Mouse (Mus musculus) adrenal gland, adult 10 weeks (tissue): ENCODE measurements around the gene Tnfaip1. TPM values are rescaled to one million over a fixed set of nuclear protein-coding genes. Genes with fewer than 3 reads are reported as not detected.

Experiments
- polyA plus RNA-seq: library from polyadenylated mRNA; stranded (reverse); fragments of 350-450 nt; fragmentation: Illumina TruSeq; extraction: RNeasy Lipid Tissue Mini Kit (QIAGEN cat#74804); gene quantifications from one replicate; pipeline ENCODE4 v1.2.3, GENCODE M21; 2014; ENCODE audit warnings: low read depth, low replicate concordance

Tnfaip1 gene
- 25.8 TPM for polyA plus RNA-seq

DNA sequence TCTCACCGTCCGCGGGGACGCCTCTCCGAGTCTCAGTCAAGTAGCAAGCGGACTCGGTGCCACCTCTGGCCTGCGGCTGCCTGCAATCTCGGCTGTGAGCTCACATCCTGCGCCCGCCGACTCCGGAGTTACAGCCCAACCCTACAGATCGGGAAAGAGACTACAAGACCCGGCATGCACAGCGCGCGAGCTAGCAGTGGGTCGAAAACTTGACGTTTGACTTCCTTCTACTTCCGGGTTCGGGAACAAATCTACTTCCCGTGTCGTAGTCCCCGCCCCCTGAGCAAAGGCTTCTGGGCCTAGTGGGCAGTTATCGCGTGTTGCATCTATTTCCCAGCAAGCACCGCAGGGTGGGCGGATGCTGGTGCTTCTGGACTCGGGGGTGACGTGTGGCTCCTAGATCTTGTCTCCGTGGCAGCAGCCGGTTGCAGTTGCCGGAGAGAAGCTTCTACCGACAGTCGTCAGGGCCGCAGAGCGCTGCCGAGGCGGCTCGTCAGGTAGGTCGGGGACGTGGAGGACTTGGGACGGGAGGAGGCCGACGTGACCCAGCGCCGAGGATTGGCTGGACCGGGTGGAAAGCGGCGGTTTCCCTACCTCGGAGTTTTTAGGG is at the start of gene Tnfaip1, which contains the start of gene Ift20:
Gene Tnfaip1, minus strand, starts transcription at position 253 of the 610 bp plus-strand sequence.
Gene Ift20, plus strand, starts transcription at position 282 of the 610 bp plus-strand sequence.

DNA sequence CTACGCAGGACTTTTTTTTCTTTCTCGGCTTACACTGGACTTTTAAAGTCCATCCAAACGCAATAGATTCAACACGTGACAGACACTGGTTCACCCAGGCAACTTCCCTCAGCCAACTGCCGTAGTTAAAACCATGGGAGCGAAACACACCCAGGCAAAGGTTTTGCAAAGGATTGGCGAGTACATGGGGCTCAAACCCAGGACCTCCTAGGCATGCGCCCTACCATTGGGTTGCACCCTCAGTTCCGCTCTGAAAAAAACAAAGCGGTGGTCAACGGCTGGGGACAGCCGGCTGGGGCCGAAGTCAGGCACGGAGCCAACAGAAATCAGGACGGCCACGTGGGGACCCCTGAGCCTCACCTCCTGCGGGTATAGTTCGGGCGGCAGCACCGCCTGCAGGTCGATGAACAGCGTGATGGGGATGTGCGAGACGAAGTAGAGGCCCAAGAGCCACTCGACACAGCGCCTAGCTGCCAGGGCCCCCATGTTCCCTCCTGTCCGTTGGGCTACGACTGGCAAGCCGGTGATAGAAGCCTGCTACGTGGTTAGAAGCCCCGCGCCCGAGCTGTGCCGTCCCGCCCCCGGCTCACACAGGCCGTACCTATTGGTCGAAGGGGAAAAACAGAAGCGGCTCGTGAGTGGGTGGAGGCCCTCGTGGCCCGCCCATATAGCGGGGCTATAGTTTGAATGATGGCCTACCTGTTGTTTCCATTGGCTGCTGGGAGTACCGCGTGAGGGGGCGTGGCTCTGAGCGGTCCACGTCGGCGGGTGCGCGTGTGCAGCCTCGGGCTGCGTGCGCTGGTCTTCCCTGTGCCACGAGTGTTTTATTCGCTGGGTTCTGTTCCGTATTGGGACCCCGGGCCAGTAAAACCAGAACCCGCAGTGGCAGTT is 14.3 kb upstream of the Tnfaip1 start, which contains the start of gene Tmem97:
Gene Tmem97, minus strand, starts transcription at position 610 of the 891 bp plus-strand sequence.

DNA sequence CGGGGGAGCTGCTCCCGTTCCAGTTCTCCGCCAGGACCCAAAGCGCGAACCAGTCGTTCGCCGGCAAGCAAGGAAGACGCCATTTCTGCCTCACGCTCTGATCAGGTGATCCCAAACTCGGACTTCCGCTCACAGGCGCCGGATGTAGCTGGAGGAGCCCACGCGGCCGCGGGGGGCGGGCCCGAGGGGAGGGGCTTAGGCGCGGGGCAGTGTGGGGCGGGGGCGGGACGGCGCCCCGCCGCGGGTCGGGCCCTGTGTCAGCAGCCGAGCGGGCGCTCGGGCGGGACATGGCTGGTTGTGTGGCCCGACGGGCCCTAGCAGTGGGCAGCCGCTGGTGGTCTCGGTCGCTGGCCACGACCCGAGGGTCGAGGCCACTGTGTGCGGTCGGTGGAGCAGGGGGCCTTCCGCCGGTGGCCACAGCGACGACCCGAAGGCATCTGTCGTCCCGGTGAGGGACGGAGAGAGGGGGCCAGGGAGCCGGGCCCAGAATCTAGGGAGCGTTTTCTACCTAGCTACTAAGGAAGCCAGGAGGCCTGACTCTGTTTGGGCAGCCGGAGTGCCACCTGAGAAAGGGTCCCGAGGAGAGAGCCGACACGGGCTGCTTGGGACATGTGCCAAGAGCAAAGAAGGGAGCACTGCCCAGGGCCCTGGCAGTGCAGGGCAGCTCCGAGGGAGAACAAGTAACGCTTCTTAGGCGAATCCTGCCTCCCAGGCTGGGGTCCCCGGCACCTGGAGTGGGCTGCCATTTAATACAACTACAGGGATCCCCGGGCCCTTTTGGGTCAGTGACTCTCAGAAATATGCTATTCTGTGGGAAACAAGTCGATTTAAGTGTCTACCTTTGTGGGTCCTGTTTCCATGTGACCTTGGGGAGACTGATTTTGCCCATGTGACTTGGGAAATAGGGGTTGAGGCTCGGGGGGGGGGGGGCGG is 23.8 kb downstream of the Tnfaip1 start, which contains the start of the genes Tmem199 and Poldip2:
Gene Tmem199, minus strand, starts transcription at position 148 of the 933 bp plus-strand sequence.
Gene Poldip2, plus strand, starts transcription at position 169 of the 933 bp plus-strand sequence.

GRCm38 (mm10) chr11:78502909-78503650 is 33.1 kb downstream of the Tnfaip1 start, which contains the start of gene Sebox:
Gene Sebox (plus strand): TSS chr11:78503447.

GRCm38 (mm10) chr11:78499004-78499403 is 37.1 kb downstream of the Tnfaip1 start, which contains the start of gene Vtn:
Gene Vtn (plus strand): TSS chr11:78499091.

GRCm38 (mm10) chr11:78497544-78498522 is 38.3 kb downstream of the Tnfaip1 start, which contains the start of gene Sarm1:
Gene Sarm1 (minus strand): TSS chr11:78497754.

Other genes with a start within 250 kb of the Tnfaip1 start
- 0.58 TPM for gene BC030499, start 245.5 kb downstream of the Tnfaip1 start, polyA plus RNA-seq
- gene Spag5, start 234.8 kb downstream of the Tnfaip1 start, polyA plus RNA-seq: 2.7 TPM
- gene Aldoc, start 213.4 kb downstream of the Tnfaip1 start, polyA plus RNA-seq: 7.2 TPM
- gene Pigs, start 207.9 kb downstream of the Tnfaip1 start, polyA plus RNA-seq: 5.2 TPM
- gene Unc119, start 192.8 kb downstream of the Tnfaip1 start, polyA plus RNA-seq: 5.7 TPM
- not detected for gene Foxn1, start 149.8 kb downstream of the Tnfaip1 start, polyA plus RNA-seq
- gene Slc13a2, start 114.1 kb downstream of the Tnfaip1 start, polyA plus RNA-seq: not detected
- 1.5 TPM for gene Slc46a1, start 70.6 kb downstream of the Tnfaip1 start, polyA plus RNA-seq
- 0.23 TPM for gene Sarm1, start 38.6 kb downstream of the Tnfaip1 start, polyA plus RNA-seq
- not detected for gene Vtn, start 37.2 kb downstream of the Tnfaip1 start, polyA plus RNA-seq
- not detected for gene Sebox, start 32.9 kb downstream of the Tnfaip1 start, polyA plus RNA-seq
- gene Tmem199, start 24.2 kb downstream of the Tnfaip1 start, polyA plus RNA-seq: 31.2 TPM
- gene Poldip2, start 24.1 kb downstream of the Tnfaip1 start, polyA plus RNA-seq: 30.6 TPM
- gene Ift20, start within 50 bp of the Tnfaip1 start, polyA plus RNA-seq: 50.4 TPM
- gene Tmem97, start 14.4 kb upstream of the Tnfaip1 start, polyA plus RNA-seq: 19.9 TPM
- gene Nlk, start 161.0 kb upstream of the Tnfaip1 start, polyA plus RNA-seq: 117 TPM
- 12.2 TPM for gene Ccnq, start 215.4 kb upstream of the Tnfaip1 start, polyA plus RNA-seq